Mouse (Mus musculus) bone marrow, adult 2 months (tissue): ENCODE data around the gene Gabra5. TPM values are rescaled to one million over a fixed set of nuclear protein-coding genes. Genes with fewer than 3 reads are reported as not detected.

Source experiments
- H3K27ac ChIP-seq: fragments of 200-500 bp; 2 replicates; pipeline ENCODE4 v1.5.1; 2012; ENCODE audit warnings: low read depth, mild to moderate bottlenecking, control low read depth, inconsistent platforms, low read length; ENCODE audit not compliant: control insufficient read depth, poor library complexity, insufficient read depth
- H3K4me1 ChIP-seq: fragments of 200-500 bp; 2 replicates; pipeline ENCODE4 v1.6.1; 2011; ENCODE audit warnings: low read length; ENCODE audit not compliant: control insufficient read depth, insufficient read depth
- H3K4me3 ChIP-seq: fragments of 200-500 bp; replicated peaks from 2 replicates; pipeline ENCODE3; 2011; ENCODE audit warnings: mild to moderate bottlenecking, low read depth, low read length, control low read depth; ENCODE audit not compliant: control insufficient read depth
- CTCF ChIP-seq: fragments of 200-500 bp; IDR thresholded peaks from 2 replicates; pipeline ENCODE4 v1.5.1; 2011; ENCODE audit warnings: low read length, control low read depth; ENCODE audit not compliant: control insufficient read depth, insufficient read depth
- POLR2A ChIP-seq: fragments of 200-500 bp; IDR thresholded peaks from 2 replicates; pipeline ENCODE4 v1.6.1; 2011; ENCODE audit warnings: low read depth, mild to moderate bottlenecking, control low read depth, low read length, borderline replicate concordance; ENCODE audit not compliant: control insufficient read depth
- WGBS: fragments of 180-500 bp; shearing (Covaris S2); methylation state at CpG from one replicate; pipeline ENCODE4 v1.1.7; 2018; 5-methylcytosine and 5-hydroxymethylcytosine counted together
- polyA plus RNA-seq: library from polyadenylated mRNA; stranded (reverse); fragments of >200 nt; gene quantifications from 2 replicates; pipeline ENCODE4 v1.2.4, GENCODE M21; 2011; ENCODE audit warnings: low replicate concordance; ENCODE audit not compliant: missing spikeins, insufficient read depth, insufficient read length

Gene Gabra5
- polyA plus RNA-seq, 1 experiment, result not detected

DNA sequence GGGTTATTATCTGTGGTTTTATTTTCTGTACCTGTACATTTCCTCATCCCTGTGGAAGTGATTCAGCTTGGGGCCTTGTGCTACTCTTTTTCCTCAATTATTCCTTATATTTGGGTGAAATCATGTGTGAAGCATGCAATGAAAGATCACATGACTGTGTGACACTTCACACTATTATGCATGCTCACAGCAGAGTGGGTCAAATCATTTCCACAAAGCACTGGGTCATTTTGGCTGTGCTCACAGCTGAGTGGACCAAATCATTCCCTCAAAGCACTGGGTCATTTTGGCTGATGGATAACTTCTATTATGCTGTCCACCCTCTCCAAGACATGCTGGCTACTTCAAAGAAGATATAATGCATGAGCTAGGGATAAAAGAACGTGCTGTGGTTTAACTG lies 97.0 kb downstream of the Gabra5 start:
- no peak for TF ChIP-seq POLR2A
- no peak for TF ChIP-seq CTCF
- 22% methylated on average over 1 of the region's 1 CpGs for WGBS
- no peaks in the 10 kb centered on the region for H3K4me1 ChIP-seq
- H3K27ac ChIP-seq, result no peak overlapping the region
- H3K4me3 ChIP-seq, result no peak overlapping the region

DNA sequence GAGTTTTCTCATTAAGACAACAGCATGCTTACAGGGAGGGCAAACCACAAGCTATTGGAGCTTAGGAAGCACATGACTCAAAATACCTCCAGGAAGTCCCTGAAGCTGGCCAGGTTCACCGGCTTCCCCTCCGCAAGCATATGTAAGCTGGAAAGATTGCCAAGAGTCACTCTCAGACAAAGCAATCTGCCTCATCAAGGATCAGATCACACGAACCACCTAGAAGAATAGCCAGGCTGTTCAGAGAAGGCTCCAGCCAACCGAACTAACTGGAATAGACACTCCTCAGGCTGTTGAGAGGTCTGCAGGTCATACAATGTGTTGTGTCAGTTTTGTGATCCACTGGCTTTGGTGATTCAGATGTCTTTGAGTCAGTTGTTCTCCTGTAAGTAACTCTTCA lies 98.7 kb downstream of the Gabra5 start:
- no peak overlapping the region for H3K4me3 ChIP-seq
- no peaks in the 10 kb centered on the region for H3K4me1 ChIP-seq
- H3K27ac ChIP-seq, result no peak overlapping the region
- no peak for TF ChIP-seq POLR2A
- no peak for TF ChIP-seq CTCF
- WGBS, result 77% methylated on average over 4 of the region's 4 CpGs

DNA sequence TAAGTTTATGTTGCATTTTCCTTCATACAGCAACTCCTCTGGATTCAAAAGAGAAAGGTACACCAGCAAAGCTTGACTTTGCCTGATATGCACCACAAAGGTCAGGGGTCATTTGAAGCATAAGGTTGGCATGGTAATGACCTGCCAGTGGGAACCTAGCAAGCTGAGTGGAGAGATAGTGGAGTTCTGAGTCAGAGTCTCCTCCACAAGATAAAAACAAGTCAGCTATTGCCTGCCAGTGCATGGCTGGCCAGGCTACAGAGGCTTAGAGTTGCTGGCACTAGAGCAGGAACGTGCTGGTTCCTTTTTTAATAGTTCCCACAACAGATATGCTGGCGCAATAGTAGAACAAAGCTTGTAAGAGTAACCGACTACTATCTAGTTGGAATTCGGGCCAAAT lies 116.3 kb downstream of the Gabra5 start:
- 74% methylated on average over 4 of the region's 4 CpGs for whole genome bisulfite sequencing
- TF ChIP-seq POLR2A (no peak), CTCF (no peak)
- H3K4me3 ChIP-seq, result no peak overlapping the region
- no peak overlapping the region for H3K27ac ChIP-seq
- no peaks in the 10 kb centered on the region for H3K4me1 ChIP-seq

DNA sequence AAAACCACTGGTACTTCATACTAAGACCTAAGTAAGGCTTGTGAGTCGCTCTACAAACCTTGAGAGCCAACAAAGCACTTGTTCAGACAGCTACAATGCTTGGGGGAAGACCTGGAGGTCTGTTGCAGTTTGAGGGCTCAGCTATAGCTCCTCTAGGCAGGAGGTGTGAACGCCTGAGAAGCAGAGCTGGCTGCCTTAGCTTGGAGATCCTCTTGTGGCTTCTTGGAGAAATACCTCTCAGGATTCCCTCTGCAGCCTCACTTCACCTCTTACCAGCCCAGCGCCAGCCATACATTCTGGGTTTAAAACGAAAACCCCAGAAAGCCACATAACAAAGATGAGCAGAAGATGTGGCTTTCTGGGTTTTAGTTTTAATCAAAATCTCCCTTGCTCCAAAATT lies 119.8 kb downstream of the Gabra5 start:
- no peak for TF ChIP-seq POLR2A
- no peak for TF ChIP-seq CTCF
- Histone ChIP-seq H3K27ac (no peak overlapping the region), H3K4me3 (no peak overlapping the region), H3K4me1 (no peaks in the 10 kb centered on the region)
- 36% methylated on average over 4 of the region's 4 CpGs for WGBS

DNA sequence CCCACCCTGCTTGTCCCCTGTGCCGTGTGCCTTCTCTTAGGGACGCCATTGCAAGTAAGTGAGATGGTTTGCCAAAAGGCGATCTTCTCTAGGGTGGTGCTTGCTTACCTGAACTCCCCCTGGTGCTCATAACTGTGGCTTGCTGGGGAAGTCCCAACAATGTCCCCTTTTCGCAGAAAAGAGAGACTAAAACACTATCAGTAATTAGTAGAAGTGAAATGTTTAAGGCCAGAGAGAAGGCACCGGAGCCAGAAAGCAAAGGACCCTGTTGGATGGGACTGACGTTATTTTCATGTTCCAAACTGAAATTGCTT lies 122.6 kb downstream of the Gabra5 start:
- WGBS, result 23% methylated on average over 6 of the region's 6 CpGs
- Histone ChIP-seq H3K27ac (no peak overlapping the region), H3K4me3 (no peak overlapping the region), H3K4me1 (no peaks in the 10 kb centered on the region)
- TF ChIP-seq CTCF, result no peak
- no peak for TF ChIP-seq POLR2A

DNA sequence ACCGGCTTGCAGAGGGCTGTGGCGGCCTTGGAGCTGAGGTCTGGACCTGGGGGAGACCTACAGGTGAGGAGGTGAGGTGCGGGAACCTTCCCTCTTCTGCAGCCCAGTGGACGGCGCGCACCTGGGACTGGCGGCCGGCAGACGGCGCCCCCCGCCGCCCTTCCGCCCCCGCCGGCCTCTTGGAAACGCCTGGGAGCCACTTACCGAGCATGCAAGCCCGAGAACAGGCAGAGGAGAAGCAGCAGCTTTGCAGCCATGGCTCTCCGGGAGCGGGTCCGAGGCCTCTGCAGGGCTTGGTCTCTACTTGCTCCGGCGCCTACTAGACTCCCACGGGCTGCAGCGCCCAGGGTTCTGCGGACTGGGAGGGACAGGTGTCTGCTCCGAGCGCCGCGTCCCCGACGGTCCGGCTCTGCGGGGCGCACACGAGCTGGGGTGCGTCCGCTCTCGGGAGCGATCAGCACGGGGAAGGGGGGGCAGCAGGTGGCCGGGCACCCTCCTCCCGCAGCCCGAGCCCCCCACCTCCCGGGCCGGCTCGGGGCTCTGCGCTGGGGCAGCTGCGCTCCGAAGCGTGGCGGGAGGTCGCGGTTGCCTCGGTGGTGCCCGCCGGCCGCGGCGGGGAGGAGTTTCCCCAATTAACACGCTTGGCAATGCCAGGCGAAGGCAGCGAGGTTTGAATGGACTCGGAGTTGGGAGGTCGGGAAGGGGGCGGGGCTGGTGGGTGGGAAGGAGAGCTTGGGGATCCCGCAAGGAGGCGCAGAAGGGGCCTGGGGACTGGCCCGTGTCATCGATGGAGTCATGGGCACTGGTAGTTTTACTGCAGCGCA lies 123.1 kb downstream of the Gabra5 start, which contains the start of gene Gabrg3:
Gene Gabrg3, minus strand, starts transcription at position 672 of the 824 bp plus-strand sequence.
- no peak within 1 kb of the TSS for H3K27ac ChIP-seq
- H3K4me1 ChIP-seq, result no peaks in the 10 kb centered on the region
- WGBS, result 4% methylated on average over 69 of the region's 71 CpGs
- no peak within 1 kb of the TSS for H3K4me3 ChIP-seq
- no peak for TF ChIP-seq CTCF
- TF ChIP-seq POLR2A, result no peak

DNA sequence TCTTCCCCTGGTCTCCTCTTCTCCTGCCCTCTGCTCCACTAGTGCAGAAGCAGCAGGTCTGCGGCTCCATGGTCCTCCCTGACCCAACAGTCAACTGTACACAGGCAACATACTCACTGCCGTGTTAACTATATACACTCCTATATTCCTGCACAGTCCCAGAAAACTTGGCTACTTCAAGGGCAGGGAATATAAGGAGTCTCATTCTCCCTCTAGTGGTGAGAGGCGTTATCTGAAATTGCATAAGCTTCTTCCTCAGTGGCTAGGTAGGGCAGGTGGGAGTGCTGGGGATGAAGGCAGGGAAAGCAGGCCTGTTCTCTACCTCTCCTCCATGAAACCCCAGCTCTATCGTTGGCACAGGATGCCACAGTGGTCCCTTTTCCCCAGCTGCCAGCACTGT lies 125.7 kb downstream of the Gabra5 start:
- Histone ChIP-seq H3K4me3 (no peak overlapping the region), H3K27ac (no peak overlapping the region), H3K4me1 (no peaks in the 10 kb centered on the region)
- TF ChIP-seq CTCF, result no peak
- TF ChIP-seq POLR2A, result no peak
- WGBS, result 34% methylated on average over 4 of the region's 4 CpGs

DNA sequence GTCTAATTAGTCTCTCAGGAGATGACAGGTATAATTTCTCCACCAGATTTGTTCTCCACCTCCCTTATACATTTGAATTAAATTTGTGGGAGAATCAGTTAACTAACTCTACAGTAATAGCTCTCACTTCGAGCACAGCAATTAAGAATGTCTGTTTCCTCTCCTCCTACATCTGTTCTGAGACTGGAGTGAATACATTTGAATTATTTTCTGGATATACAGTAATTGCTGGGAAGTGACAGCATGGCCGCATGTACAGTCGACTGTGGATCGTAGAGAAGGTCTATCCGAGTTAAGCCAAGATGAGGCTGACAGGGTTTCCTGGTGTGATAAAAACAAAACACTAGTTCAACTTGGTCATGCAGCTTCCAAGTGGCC lies 143.9 kb downstream of the Gabra5 start:
- no peaks in the 10 kb centered on the region for H3K4me1 ChIP-seq
- WGBS, result 74% methylated on average over 5 of the region's 5 CpGs
- no peak overlapping the region for H3K4me3 ChIP-seq
- H3K27ac ChIP-seq, result no peak overlapping the region
- no peak for TF ChIP-seq POLR2A
